Mouse (Mus musculus) G1E (cell line): ENCODE results near the gene Olfr784.

ENCODE experiments used
- CTCF ChIP-seq: IDR thresholded peaks from 2 replicates; pipeline ENCODE4 v1.5.1; 2012; ENCODE audit warnings: low read depth, low read length, inconsistent platforms, mixed read lengths
- GATA1 ChIP-seq: IDR thresholded peaks from 2 replicates; pipeline ENCODE4 v1.6.1; 2012; ENCODE audit warnings: borderline replicate concordance, low read length, inconsistent platforms, mixed read lengths
- GATA2 ChIP-seq: IDR thresholded peaks from 2 replicates; pipeline ENCODE4 v1.6.1; 2012; ENCODE audit warnings: low read depth, low read length, inconsistent platforms, borderline replicate concordance
- POLR2AphosphoS5 ChIP-seq: IDR thresholded peaks from 2 replicates; pipeline ENCODE4 v1.6.1; 2012; ENCODE audit warnings: low read depth, low read length, inconsistent platforms; ENCODE audit not compliant: insufficient replicate concordance
- TAL1 ChIP-seq: conservative IDR thresholded peaks from 2 replicates; pipeline ENCODE4 v1.6.1; 2012; ENCODE audit warnings: low read depth, low read length, inconsistent platforms, mixed read lengths

- no peak for TF ChIP-seq GATA1
- no peak for TF ChIP-seq CTCF
- TF ChIP-seq POLR2AphosphoS5 = no peak
- TF ChIP-seq GATA2 = no peak
- TF ChIP-seq TAL1 = no peak
Observed at GRCm38 (mm10) chr10:129400892-129401291, 17.0 kb downstream of the Olfr784 start.
